Mouse (Mus musculus) brain, adult 2 months (tissue): ENCODE measurements around the gene Dcun1d1.
A peak's percentile ranks its signal among the peaks of the same experiment; 100 is the strongest.

Experiments
- DNase-seq: peaks from one replicate; pipeline ENCODE4 v3.0.0; 2011; ENCODE audit warnings: low read depth, low spot score

The Dcun1d1 gene

GRCm38 (mm10) chr3:35937345-35937744 is at the start of gene Dcun1d1:
Gene Dcun1d1 (minus strand): TSS chr3:35937445.
- no peak for DNase-seq

- no peak for DNase-seq
Measured at GRCm38 (mm10) chr3:35986266-35986665, 49.0 kb upstream of the Dcun1d1 start.

- DNase-seq = peak; percentile 58
Measured at GRCm38 (mm10) chr3:35973551-35973950, 36.3 kb upstream of the Dcun1d1 start.

GRCm38 (mm10) chr3:35972985-35973384 is 35.7 kb upstream of the Dcun1d1 start:
- DNase-seq = peak; percentile 48

DNA sequence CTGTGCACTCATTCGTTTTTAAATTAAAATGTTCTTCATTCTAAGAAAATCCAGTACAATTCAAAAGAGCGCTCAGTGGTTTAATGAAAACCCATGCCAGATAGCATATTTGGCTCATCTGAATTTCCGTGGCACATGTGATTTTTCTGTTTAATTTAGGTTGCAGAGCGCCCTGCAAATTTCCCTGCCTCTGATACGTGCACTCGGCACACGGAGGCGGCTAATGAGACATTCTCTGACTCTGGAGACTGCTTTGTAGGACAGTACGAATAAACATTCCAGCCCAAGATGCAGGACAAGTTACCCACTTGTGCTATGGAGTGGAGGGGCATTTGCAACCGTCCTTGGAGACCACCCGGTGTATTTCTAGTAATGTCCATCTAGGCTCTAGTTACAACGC is 33.9 kb upstream of the Dcun1d1 start:
- peak; percentile 28 for DNase-seq

DNA sequence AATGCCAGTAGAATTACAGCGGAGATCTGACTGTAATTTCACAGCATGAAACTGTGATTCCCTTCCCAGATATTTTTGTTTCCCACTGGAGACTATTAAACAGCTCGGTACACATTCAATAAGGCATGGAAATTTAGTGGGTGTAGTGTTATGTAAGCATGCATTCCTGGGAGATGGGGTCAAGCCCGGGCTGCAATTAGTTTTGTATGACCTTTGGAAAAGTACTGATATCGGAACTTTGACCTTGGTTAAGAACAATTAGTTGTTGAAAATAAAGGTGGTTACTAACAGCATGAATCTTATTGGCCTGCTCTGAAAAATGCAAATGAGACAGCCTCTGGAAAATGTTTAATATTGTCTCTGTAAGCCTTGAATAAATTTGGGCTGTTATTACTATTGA is 33.2 kb upstream of the Dcun1d1 start:
- DNase-seq = no peak

DNA sequence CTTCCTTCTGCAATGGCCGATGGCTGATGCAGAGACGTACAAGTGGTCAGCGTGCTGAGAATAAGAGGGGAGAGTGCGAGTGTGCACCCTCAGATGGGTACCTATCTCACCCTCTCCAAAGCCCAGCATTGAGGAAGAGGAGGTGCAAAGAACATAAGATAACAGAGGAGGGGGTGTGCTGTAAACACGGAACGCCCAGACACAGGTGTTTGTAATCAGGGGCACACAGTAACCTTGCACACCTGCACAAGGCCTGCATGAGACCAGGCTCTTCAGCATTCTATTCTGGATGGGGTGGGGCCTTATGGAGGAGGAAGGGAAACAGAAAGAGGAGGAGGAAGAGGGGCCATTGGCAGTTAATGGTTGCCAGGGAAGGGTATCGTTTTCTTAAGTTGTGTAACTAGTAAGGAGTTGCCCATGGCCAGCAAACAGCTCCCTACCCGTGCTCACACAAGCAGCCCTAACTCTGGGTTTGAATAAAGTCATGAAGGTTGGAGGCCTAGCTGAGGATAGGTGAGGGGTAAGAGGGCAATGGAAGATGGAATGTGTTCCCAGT is 30.2 kb upstream of the Dcun1d1 start:
- no peak for DNase-seq

DNA sequence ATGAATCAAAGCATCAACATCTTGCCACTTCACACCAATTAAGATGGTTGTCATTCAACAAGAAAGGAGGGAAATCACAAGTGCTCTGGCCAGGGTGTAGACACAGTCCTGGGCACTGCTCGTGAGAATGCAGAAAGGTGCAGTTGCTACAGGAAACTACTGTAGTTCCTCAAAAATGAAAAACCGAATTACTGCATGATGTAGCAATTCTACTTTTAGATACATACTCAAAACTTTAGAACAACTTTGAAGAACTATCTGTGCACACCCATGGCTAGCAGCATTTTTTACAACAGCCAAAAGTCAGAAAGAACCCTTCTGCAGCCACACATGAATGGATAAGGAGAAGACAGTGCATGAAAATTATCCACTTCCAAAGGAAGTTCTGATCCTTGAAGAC is 29.2 kb upstream of the Dcun1d1 start:
- no peak for DNase-seq

DNA sequence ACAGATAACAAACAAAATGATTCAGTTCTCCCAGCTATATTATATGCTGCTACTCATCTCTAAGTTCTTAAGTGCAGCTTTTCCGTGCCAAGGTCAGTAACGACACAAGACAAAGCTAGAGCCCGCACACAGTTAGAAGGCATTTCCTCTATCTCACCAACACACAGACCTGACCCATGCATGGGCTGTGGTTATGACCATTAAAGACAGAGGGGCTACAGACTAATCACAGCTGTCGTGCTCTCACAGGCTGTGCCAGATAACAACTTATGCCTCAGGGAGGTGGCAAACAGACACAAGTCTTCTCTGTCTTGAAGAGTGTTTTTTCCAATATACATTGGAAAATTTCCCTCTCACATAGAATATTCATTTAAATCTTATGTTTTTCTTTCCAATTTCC is 27.7 kb upstream of the Dcun1d1 start:
- DNase-seq = no peak

DNA sequence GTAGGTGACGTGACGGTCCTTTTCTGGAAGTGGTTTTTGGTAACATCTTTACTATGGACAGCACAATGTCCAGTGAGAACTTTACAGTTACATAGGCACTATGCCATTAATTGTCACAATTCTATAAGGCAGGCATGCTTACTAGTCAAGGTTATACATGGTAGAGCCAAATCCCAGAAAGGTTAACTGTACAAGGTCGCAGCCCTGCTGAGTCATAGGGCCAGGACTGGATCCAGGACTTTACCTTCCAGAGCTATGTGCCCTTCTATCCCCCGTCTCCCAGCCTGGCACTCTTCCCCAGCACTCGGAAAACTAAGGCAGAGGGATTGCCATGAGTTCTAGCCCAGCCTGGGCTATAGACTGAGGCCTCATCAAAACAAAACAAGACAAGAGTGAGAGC is 26.7 kb upstream of the Dcun1d1 start:
- no peak for DNase-seq

- DNase-seq = no peak
Measured at GRCm38 (mm10) chr3:35963401-35963800, 26.2 kb upstream of the Dcun1d1 start.

DNA sequence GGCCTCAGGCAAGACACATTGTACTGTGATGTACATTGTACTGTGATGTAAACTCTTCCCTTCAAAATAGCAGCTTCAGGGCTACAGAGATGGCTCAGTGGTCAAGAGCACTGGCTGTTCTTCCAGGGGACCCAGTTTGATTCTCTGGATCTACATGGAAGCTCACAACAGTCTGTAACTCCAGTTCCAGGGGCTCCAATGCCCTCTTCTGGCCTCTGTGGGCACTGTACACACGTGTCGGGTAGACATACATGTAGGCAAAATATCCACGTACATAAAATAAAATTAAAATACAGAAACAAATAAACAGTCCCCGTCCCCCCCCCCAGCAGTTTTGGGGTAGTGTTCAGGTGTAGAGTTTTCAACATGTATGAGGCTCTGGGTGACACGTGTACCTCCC is 25.7 kb upstream of the Dcun1d1 start:
- no peak for DNase-seq

GRCm38 (mm10) chr3:35957230-35957629 is 20.0 kb upstream of the Dcun1d1 start:
- DNase-seq = no peak

GRCm38 (mm10) chr3:35954901-35955575 is 17.8 kb upstream of the Dcun1d1 start:
- DNase-seq = peak; percentile 65

DNA sequence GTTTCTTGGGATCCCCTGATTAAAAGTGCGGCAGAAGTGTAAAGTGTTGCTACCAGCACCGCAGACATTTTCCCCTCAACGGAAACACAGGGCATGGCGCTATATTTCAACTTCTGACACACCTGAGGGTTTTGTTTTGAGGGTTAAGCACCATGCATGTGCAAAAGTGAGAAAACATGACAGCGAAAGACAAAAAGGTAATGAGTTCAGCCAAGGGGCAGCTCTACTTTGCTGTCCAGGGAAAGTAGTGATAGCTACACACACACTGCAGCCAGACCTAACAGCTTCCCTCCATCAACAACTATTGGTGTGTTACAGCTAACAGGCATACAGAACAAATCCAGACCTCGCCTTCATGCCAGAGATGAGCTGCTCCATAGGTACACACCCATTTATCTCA is 16.6 kb upstream of the Dcun1d1 start:
- DNase-seq = no peak

GRCm38 (mm10) chr3:35953184-35953583 is 15.9 kb upstream of the Dcun1d1 start:
- DNase-seq = no peak

- DNase-seq = no peak
Measured at GRCm38 (mm10) chr3:35948197-35948596, 11.0 kb upstream of the Dcun1d1 start.

DNA sequence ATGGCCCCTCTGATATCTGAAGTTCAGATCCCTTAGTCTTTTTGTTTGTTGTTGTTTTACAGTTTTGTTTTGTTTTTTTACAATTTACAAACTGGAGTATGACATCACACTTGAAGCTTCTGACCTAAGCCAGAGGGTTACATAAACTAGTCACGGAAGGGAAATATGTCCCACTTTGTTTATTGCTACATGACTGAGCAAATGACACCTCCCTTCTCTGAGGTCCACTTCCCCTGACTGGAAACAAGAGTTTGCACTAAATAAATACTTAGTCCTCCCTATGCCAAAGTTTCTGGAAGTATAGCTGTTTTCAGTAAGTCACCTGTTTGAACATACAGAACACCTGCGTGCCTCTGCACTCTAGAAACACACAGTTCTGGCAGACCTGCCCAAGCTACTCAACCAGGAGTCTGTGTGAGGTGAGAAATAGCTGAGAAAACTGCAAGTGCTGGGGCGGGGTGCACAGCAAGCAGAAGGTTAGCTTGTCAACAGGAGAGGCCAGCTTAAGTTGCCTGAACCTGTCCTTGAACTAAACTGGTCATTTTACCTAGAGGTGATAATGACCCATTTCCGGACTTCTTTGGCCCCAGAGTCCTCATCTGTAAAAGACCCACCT is 3.4 kb upstream of the Dcun1d1 start:
- no peak for DNase-seq

- no peak for DNase-seq
Measured at GRCm38 (mm10) chr3:35940047-35940446, 2.8 kb upstream of the Dcun1d1 start.

DNA sequence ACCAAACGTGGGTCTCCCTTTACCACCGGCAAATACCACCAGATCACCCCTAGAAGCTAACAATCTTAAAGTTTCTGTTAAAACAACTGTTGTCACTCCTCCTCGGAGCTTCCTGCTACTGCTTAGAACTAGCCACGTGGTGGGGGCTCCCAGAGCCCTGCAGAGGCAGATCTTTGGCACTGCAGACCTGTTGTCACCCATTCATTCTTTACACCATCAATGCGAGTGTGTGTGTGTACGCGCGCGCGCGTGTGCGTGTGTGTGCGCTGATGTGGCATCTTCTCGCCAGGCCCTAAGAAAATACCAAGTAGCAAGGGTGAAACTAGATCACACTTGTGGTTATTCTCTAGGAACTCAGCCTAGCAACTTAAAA is 3.9 kb downstream of the Dcun1d1 start:
- peak; percentile 61 for DNase-seq

DNA sequence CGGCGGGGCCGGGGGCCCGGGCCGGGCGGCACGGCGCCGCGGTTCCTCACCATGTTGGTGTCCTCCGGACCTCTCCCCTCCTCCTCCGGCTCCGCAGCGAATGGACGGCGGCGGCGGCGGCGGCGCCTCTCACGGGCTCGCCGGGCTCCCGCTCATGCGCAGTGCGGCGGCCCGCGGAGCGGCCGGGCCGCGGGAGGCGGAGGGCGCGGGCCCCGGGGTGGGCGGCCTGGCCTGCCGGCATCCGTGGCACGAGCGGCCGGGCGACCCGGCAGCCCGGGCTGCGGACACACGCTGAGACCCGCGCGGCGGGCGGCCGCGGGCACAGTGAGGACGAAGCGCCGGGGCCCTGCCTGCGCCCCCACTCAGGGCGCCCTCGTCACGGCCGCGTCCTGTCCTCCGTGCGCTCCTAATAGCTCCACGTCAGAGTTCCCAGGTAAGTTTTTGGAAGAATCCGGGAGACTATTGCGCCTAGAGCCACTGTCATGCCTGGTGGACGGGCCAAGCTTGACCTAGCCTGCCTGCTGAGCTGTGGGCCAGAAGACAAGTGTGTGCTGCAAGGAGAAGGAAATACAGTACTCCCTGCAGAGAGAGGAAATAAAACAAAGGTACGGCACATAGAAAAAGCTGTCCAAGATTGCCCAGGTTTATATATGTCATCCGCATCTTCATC is 4.4 kb downstream of the Dcun1d1 start:
- peak; percentile 81 for DNase-seq

DNA sequence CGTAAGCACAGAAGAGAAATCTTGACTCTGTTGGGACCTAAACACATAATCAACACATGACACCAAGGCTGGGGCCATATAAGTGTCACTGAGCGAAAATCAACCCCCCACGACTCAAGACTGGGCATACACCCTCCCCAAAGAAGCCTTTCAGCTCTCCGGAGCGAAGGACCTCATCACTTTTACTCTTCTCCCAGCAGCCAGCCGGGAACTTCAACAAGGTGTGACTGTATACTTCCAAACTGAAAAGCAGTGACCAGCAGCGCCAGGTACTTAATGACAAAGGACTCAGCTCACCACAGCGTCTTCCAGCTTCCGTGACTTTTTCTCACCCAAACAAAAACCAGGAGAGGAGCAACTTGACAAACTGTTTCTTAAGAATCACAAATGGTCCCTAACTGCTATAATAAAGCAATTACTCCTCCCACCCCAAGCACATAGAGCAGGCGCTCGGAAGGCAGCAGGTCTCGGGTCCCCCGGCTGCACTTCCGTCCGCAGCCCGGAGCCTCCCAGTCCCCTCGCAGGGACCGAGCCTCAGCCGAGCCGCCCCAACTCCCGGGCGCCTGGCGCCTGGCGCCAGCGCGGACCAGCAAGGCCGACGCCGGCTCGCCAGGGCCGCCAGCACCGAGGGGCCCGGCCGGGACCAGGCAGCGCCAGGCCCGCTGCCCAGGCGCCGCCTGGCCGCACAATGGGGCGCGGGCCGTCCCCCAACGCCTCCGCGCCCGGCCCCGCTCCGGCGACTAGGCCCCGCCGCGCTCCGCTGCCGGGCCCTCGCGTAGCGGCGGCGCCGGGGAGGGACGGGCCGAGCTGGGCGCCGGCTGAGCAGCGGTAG is 5.1 kb downstream of the Dcun1d1 start:
- DNase-seq = peak; percentile 72
